Mouse (Mus musculus): ENCODE results near the gene Hfe.
A peak's percentile ranks its signal among the peaks of the same experiment; 100 is the strongest.

The Hfe gene

GRCm38 (mm10) chr13:23710374-23711089 is at the start of gene Hfe:
Gene Hfe (minus strand): TSS chr13:23710854.
- DNase-seq (ENCODE audit: extremely low read depth, low read depth), result no peak

- no peak for DNase-seq (ENCODE audit: extremely low read depth, low read depth)
Observed at GRCm38 (mm10) chr13:23759916-23760239, 49.2 kb upstream of the Hfe start.

GRCm38 (mm10) chr13:23759251-23759771 is 48.7 kb upstream of the Hfe start:
- no peak for DNase-seq (ENCODE audit: extremely low read depth, low read depth)

- DNase-seq (ENCODE audit: extremely low read depth, low read depth), result no peak
Observed at GRCm38 (mm10) chr13:23757921-23758320, 47.3 kb upstream of the Hfe start.

- DNase-seq (ENCODE audit: extremely low read depth, low read depth), result peak; percentile 85
Observed at GRCm38 (mm10) chr13:23757211-23757773, 46.6 kb upstream of the Hfe start.

GRCm38 (mm10) chr13:23756790-23757189 is 46.1 kb upstream of the Hfe start, which contains the start of gene Hist1h4b:
Gene Hist1h4b (plus strand): TSS chr13:23757013.
- DNase-seq (ENCODE audit: extremely low read depth, low read depth), result peak; percentile 96

- DNase-seq (ENCODE audit: extremely low read depth, low read depth), result no peak
Observed at GRCm38 (mm10) chr13:23755000-23755399, 44.3 kb upstream of the Hfe start.

- no peak for DNase-seq (ENCODE audit: extremely low read depth, low read depth)
Observed at GRCm38 (mm10) chr13:23753314-23754078, 42.8 kb upstream of the Hfe start.

GRCm38 (mm10) chr13:23752742-23753172 is 42.1 kb upstream of the Hfe start:
- no peak for DNase-seq (ENCODE audit: extremely low read depth, low read depth)

GRCm38 (mm10) chr13:23752067-23752741 is 41.5 kb upstream of the Hfe start, which contains the start of gene Hist1h3b:
Gene Hist1h3b (plus strand): TSS chr13:23752267.
- peak; percentile 97 for DNase-seq (ENCODE audit: extremely low read depth, low read depth)

GRCm38 (mm10) chr13:23751478-23751956 is 40.9 kb upstream of the Hfe start:
- DNase-seq (ENCODE audit: extremely low read depth, low read depth), result peak; percentile 68

GRCm38 (mm10) chr13:23750839-23751477 is 40.3 kb upstream of the Hfe start, which contains the start of gene Hist1h2ab:
Gene Hist1h2ab (plus strand): TSS chr13:23751126.
- DNase-seq (ENCODE audit: extremely low read depth, low read depth), result peak; percentile 92

GRCm38 (mm10) chr13:23749563-23750121 is 39.0 kb upstream of the Hfe start:
- DNase-seq (ENCODE audit: extremely low read depth, low read depth), result no peak

GRCm38 (mm10) chr13:23747892-23748288 is 37.2 kb upstream of the Hfe start:
- DNase-seq (ENCODE audit: extremely low read depth, low read depth), result no peak

GRCm38 (mm10) chr13:23747081-23747891 is 36.6 kb upstream of the Hfe start:
- DNase-seq (ENCODE audit: extremely low read depth, low read depth), result peak; percentile 75

- peak; percentile 99 for DNase-seq (ENCODE audit: extremely low read depth, low read depth)
Observed at GRCm38 (mm10) chr13:23746201-23747080, 35.8 kb upstream of the Hfe start, which contains the start of gene Hist1h2bb. Gene Hist1h2bb (plus strand): TSS chr13:23746734.

- peak; percentile 98 for DNase-seq (ENCODE audit: extremely low read depth, low read depth)
Observed at GRCm38 (mm10) chr13:23745381-23746161, 34.9 kb upstream of the Hfe start, which contains the start of gene Hist1h3c. Gene Hist1h3c (minus strand): TSS chr13:23745602.
